Mouse (Mus musculus) hindbrain, postnatal 0 days (tissue): ENCODE data around the gene Bmp6. TPM values are rescaled to one million over a fixed set of nuclear protein-coding genes. Genes with fewer than 3 reads are reported as not detected.

Experiments used
- ATAC-seq: fragments of 200-750 bp; cut with Nextera tagmentation; 2 replicates; pipeline ENCODE4 v1.8.0; 2017; ENCODE audit warnings: mild to moderate bottlenecking, moderate TSS enrichment, moderate library complexity
- DNase-seq: peaks from one replicate; pipeline ENCODE4 v3.0.0-alpha.2; 2015; ENCODE audit warnings: low spot score
- H3K27ac ChIP-seq: fragments of 300-500 bp; sonication (generic); 2 replicates; pipeline ENCODE4 v1.5.1; 2014; ENCODE audit warnings: mild to moderate bottlenecking
- H3K27me3 ChIP-seq: fragments of 300-500 bp; sonication (generic); 2 replicates; pipeline ENCODE4 v1.6.1; 2014; ENCODE audit warnings: low read length, mixed read lengths; ENCODE audit not compliant: insufficient read depth
- H3K36me3 ChIP-seq: fragments of 300-500 bp; sonication (generic); 2 replicates; pipeline ENCODE4 v1.6.1; 2014; ENCODE audit warnings: low read length, mixed read lengths; ENCODE audit not compliant: insufficient read depth
- H3K4me1 ChIP-seq: fragments of 300-500 bp; sonication (generic); 2 replicates; pipeline ENCODE4 v1.6.1; 2014; ENCODE audit warnings: antibody characterized with exemption, low read length, mixed read lengths; ENCODE audit not compliant: insufficient read depth
- H3K4me2 ChIP-seq: fragments of 300-500 bp; sonication (generic); 2 replicates; pipeline ENCODE4 v1.6.1; 2014; ENCODE audit warnings: low read depth, mild to moderate bottlenecking, low read length, moderate library complexity, mixed read lengths
- H3K4me3 ChIP-seq: fragments of 300-500 bp; sonication (generic); 2 replicates; pipeline ENCODE4 v1.5.1; 2014; ENCODE audit warnings: low read length
- H3K9ac ChIP-seq: fragments of 300-500 bp; sonication (generic); replicated peaks from 2 replicates; pipeline ENCODE4 v1.6.1; 2014; ENCODE audit warnings: mild to moderate bottlenecking, low read length, moderate library complexity, mixed read lengths
- H3K9me3 ChIP-seq: fragments of 300-500 bp; sonication (generic); 2 replicates; pipeline ENCODE4 v1.6.1; 2016; ENCODE audit warnings: low read length, mixed read lengths
- CTCF ChIP-seq: IDR thresholded peaks from 2 replicates; pipeline ENCODE4 v1.5.1; 2016; ENCODE audit warnings: antibody characterized with exemption, control low read depth, low read depth
- WGBS: fragments of 180-500 bp; shearing (Covaris S2); extraction: QIAGEN DNeasy Blood & Tissue Kit; methylation state at CpG from one replicate; pipeline ENCODE4 v1.1.7; 2014; 5-methylcytosine and 5-hydroxymethylcytosine counted together
- polyA plus RNA-seq: library from polyadenylated mRNA; unstranded; fragments of >200 nt; fragmentation: Nextera tagmentation; extraction: Ambion mirVana; gene quantifications from 2 replicates; pipeline ENCODE4 v1.2.1, GENCODE M21; 2015
- total RNA-seq: library from RNA; depleted of rRNA; stranded (reverse); fragments of >200 nt; gene quantifications from 2 replicates; pipeline ENCODE4 v1.2.3, GENCODE M21; 2014

Bmp6 gene
- total and polyA plus RNA-seq, 2 experiments from 2014 or later = 5.2 to 20.9 TPM

- TF ChIP-seq CTCF = no peak
- H3K9ac ChIP-seq = no peak overlapping the region
- H3K4me1 ChIP-seq = no peaks in the 10 kb centered on the region
- no peak overlapping the region for H3K4me2 ChIP-seq
- WGBS = 85% methylated on average over 7 of the region's 7 CpGs
- no peak overlapping the region for H3K4me3 ChIP-seq
- ATAC-seq = no peak
- no peaks in the 10 kb centered on the region for H3K36me3 ChIP-seq
- H3K9me3 ChIP-seq = no peaks in the 10 kb centered on the region
- H3K27ac ChIP-seq = no peak overlapping the region
- H3K27me3 ChIP-seq = no peaks in the 10 kb centered on the region
- DNase-seq = no peak
Observed at GRCm38 (mm10) chr13:38481021-38481420, 136.1 kb downstream of the Bmp6 start.

- no peak overlapping the region for H3K27ac ChIP-seq
- TF ChIP-seq CTCF = no peak
- H3K4me1 ChIP-seq = no peaks in the 10 kb centered on the region
- no peak for DNase-seq
- no peak overlapping the region for H3K9ac ChIP-seq
- no peak overlapping the region for H3K4me2 ChIP-seq
- no peaks in the 10 kb centered on the region for H3K27me3 ChIP-seq
- no peak for ATAC-seq
- 79% methylated on average over 5 of the region's 5 CpGs for WGBS
- H3K36me3 ChIP-seq = no peaks in the 10 kb centered on the region
- H3K9me3 ChIP-seq = no peaks in the 10 kb centered on the region
- H3K4me3 ChIP-seq = no peak overlapping the region
Observed at GRCm38 (mm10) chr13:38484701-38485100, 139.8 kb downstream of the Bmp6 start.

- H3K36me3 ChIP-seq = no peaks in the 10 kb centered on the region
- H3K9ac ChIP-seq = no peak overlapping the region
- ATAC-seq (no peak), DNase-seq (no peak)
- no peaks in the 10 kb centered on the region for H3K27me3 ChIP-seq
- no peak for TF ChIP-seq CTCF
- H3K4me3 ChIP-seq = no peak overlapping the region
- H3K4me2 ChIP-seq = no peak overlapping the region
- no peaks in the 10 kb centered on the region for H3K9me3 ChIP-seq
- 85% methylated on average over 6 of the region's 6 CpGs for whole genome bisulfite sequencing
- H3K4me1 ChIP-seq = no peaks in the 10 kb centered on the region
- H3K27ac ChIP-seq = no peak overlapping the region
Observed at GRCm38 (mm10) chr13:38486767-38487166, 141.9 kb downstream of the Bmp6 start.

- TF ChIP-seq CTCF = no peak
- Histone ChIP-seq H3K36me3 (peaks cover 19% of the 10 kb centered on the region), H3K4me3 (no peak overlapping the region), H3K9ac (no peak overlapping the region), H3K9me3 (no peaks in the 10 kb centered on the region), H3K4me1 (no peaks in the 10 kb centered on the region), H3K27me3 (no peaks in the 10 kb centered on the region), H3K27ac (no peak overlapping the region), H3K4me2 (no peak overlapping the region)
- DNase-seq (no peak), ATAC-seq (no peak)
- 63% methylated on average over 3 of the region's 3 CpGs for WGBS
Observed at GRCm38 (mm10) chr13:38496715-38497114, 151.8 kb downstream of the Bmp6 start.

GRCm38 (mm10) chr13:38501314-38501713 lies 156.4 kb downstream of the Bmp6 start:
- DNase-seq (no peak), ATAC-seq (no peak)
- Histone ChIP-seq H3K9me3 (no peaks in the 10 kb centered on the region), H3K4me3 (no peak overlapping the region), H3K4me1 (no peaks in the 10 kb centered on the region), H3K4me2 (no peak overlapping the region), H3K36me3 (peaks cover 48% of the 10 kb centered on the region), H3K9ac (no peak overlapping the region), H3K27ac (no peak overlapping the region), H3K27me3 (no peaks in the 10 kb centered on the region)
- TF ChIP-seq CTCF = no peak
- WGBS = 94% methylated on average over 12 of the region's 12 CpGs

- ATAC-seq = no peak
- Histone ChIP-seq H3K36me3 (peaks cover 59% of the 10 kb centered on the region), H3K4me2 (no peak overlapping the region), H3K27me3 (no peaks in the 10 kb centered on the region), H3K9ac (no peak overlapping the region), H3K9me3 (no peaks in the 10 kb centered on the region), H3K27ac (no peak overlapping the region), H3K4me3 (no peak overlapping the region), H3K4me1 (no peaks in the 10 kb centered on the region)
- no peak for DNase-seq
- TF ChIP-seq CTCF = no peak
- 83% methylated on average over 14 of the region's 14 CpGs for WGBS
Observed at GRCm38 (mm10) chr13:38503137-38503849, 158.4 kb downstream of the Bmp6 start.

GRCm38 (mm10) chr13:38506320-38506719 lies 161.4 kb downstream of the Bmp6 start:
- ATAC-seq (peak; percentile 14; the same call in 1 of the 2 replicates), DNase-seq (peak; percentile 49)
- no peak overlapping the region for H3K4me2 ChIP-seq
- H3K27me3 ChIP-seq = no peaks in the 10 kb centered on the region
- 81% methylated on average over 8 of the region's 8 CpGs for WGBS
- peaks cover 48% of the 10 kb centered on the region for H3K36me3 ChIP-seq
- no peaks in the 10 kb centered on the region for H3K4me1 ChIP-seq
- TF ChIP-seq CTCF = peak; percentile 55
- H3K27ac ChIP-seq = no peak overlapping the region
- no peak overlapping the region for H3K4me3 ChIP-seq
- H3K9ac ChIP-seq = no peak overlapping the region
- no peaks in the 10 kb centered on the region for H3K9me3 ChIP-seq
